Mouse (Mus musculus) ES-E14 (cell line): ENCODE measurements at regions not wholly inside any gene's neighbourhood (a gene's known extent, or its start where the extent isn't known, plus 50 kb on each side); places are given as distances from the start of the nearest gene placed in this dataset.

Experiments
- DNase-seq: peaks from one replicate; pipeline ENCODE4 v3.0.0-alpha.2; 2013; ENCODE audit warnings: low read depth, low spot score
- H3K27ac ChIP-seq: 2 replicates; pipeline ENCODE4 v1.5.1; 2012; ENCODE audit warnings: low read depth, mild to moderate bottlenecking, low read length, moderate library complexity, mixed read lengths; ENCODE audit not compliant: poor library complexity, insufficient read depth, severe bottlenecking
- H3K36me3 ChIP-seq: 2 replicates; pipeline ENCODE4 v1.6.1; 2012; ENCODE audit warnings: mild to moderate bottlenecking, low read length, moderate library complexity, mixed read lengths; ENCODE audit not compliant: control insufficient read depth, poor library complexity, insufficient read depth, severe bottlenecking
- H3K4me1 ChIP-seq, 2 experiments: fragments of 150-350 bp in 1 of 2; sonication (generic) in 1 of 2; 2 replicates each; pipeline ENCODE4 v1.6.1; 2012; ENCODE audit warnings: low read length in 2 of 2, mild to moderate bottlenecking in 1 of 2, mixed read lengths in 1 of 2; ENCODE audit not compliant: control insufficient read depth in 2 of 2, insufficient read depth in 2 of 2, poor library complexity in 1 of 2
- H3K4me3 ChIP-seq, 2 experiments: fragments of 150-350 bp in 1 of 2; sonication (generic) in 1 of 2; 2 replicates each; pipeline ENCODE4 v1.5.1; 2012; ENCODE audit warnings: low read length in 2 of 2, low read depth in 1 of 2, mild to moderate bottlenecking in 1 of 2, mixed read lengths in 1 of 2; ENCODE audit not compliant: insufficient read depth in 1 of 2, poor library complexity in 1 of 2, severe bottlenecking in 1 of 2
- H3K9ac ChIP-seq: 2 replicates; pipeline ENCODE4 v1.6.1; 2012; ENCODE audit warnings: low read depth, mild to moderate bottlenecking, low read length, mixed read lengths; ENCODE audit not compliant: poor library complexity, insufficient read depth, severe bottlenecking
- H3K9me3 ChIP-seq: fragments of 150-350 bp; sonication (generic); 2 replicates; pipeline ENCODE4 v1.6.1; 2012; ENCODE audit warnings: low read depth, mild to moderate bottlenecking, low read length; ENCODE audit not compliant: control insufficient read depth, insufficient read depth
- CHD2 ChIP-seq: IDR thresholded peaks from 2 replicates; pipeline ENCODE4 v1.6.1; 2014; ENCODE audit warnings: mild to moderate bottlenecking, low read depth, low read length, inconsistent platforms
- HCFC1 ChIP-seq: IDR thresholded peaks from 2 replicates; pipeline ENCODE4 v1.6.1; 2012; ENCODE audit warnings: low read length, inconsistent platforms, borderline replicate concordance; ENCODE audit not compliant: insufficient read depth
- MAFK ChIP-seq: IDR thresholded peaks from 2 replicates; pipeline ENCODE4 v1.6.1; 2014; ENCODE audit warnings: mild to moderate bottlenecking, low read depth, low read length, inconsistent platforms; ENCODE audit not compliant: insufficient read depth
- ZC3H11A ChIP-seq: IDR thresholded peaks from 2 replicates; pipeline ENCODE4 v1.6.1; 2012; ENCODE audit warnings: low read depth, mild to moderate bottlenecking, inconsistent platforms, low read length, borderline replicate concordance
- ZNF384 ChIP-seq: IDR thresholded peaks from 2 replicates; pipeline ENCODE4 v1.6.1; 2012; ENCODE audit warnings: low read depth, low read length, inconsistent platforms
- in situ Hi-C, 2 experiments: fragments of 600-800 bp; cut with MboI; formaldehyde crosslinking; loops; one replicate each; pipeline ENCODE4 v1.15.1; 2025; ENCODE audit warnings: low sequenced_read_pairs in 2 of 2, inconsistent platforms in 1 of 2; ENCODE audit not compliant: unreplicated experiment in 2 of 2

GRCm38 (mm10) chr16:12901996-12902319 is 207.5 kb upstream of the Ercc4 start:
- H3K9ac ChIP-seq, result no peak overlapping the region
- no peak overlapping the region for H3K27ac ChIP-seq
- H3K36me3 ChIP-seq, result no peaks in the 10 kb centered on the region
- TF ChIP-seq MAFK, result no peak
- no peak for TF ChIP-seq ZC3H11A
- no peak for TF ChIP-seq HCFC1
- TF ChIP-seq ZNF384, result no peak
- no peak for TF ChIP-seq CHD2
- no peak for DNase-seq
- H3K9me3 ChIP-seq, result no peaks in the 10 kb centered on the region
- in situ Hi-C loops, result no loop called here
- no peaks in the 10 kb centered on the region for H3K4me1 ChIP-seq
- H3K4me3 ChIP-seq, result no peak overlapping the region

DNA sequence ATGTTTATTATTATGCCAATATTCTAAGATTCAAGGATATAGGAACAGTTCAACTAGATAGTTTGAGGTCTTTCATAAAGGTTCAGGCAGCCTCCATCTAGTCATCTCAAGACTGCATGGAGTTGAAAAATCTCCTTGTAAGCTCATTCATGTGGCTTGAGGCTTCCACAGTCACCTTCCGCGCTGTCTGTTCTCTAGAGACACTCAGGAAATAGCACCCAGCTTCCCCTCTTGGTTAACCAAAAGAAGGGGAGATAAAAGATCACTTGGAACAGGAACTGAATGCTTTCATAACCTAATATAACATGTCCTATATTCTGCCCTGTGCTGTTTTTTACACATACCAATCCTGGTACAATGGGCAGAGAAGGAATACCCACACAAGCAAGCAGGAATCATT is 206.3 kb upstream of the Ercc4 start:
- Histone ChIP-seq H3K4me3 (no peak overlapping the region), H3K27ac (no peak overlapping the region), H3K4me1 (no peaks in the 10 kb centered on the region), H3K36me3 (no peaks in the 10 kb centered on the region), H3K9me3 (no peaks in the 10 kb centered on the region), H3K9ac (no peak overlapping the region)
- in situ Hi-C loops, result no loop called here
- DNase-seq, result no peak
- TF ChIP-seq HCFC1, result no peak
- no peak for TF ChIP-seq ZNF384

DNA sequence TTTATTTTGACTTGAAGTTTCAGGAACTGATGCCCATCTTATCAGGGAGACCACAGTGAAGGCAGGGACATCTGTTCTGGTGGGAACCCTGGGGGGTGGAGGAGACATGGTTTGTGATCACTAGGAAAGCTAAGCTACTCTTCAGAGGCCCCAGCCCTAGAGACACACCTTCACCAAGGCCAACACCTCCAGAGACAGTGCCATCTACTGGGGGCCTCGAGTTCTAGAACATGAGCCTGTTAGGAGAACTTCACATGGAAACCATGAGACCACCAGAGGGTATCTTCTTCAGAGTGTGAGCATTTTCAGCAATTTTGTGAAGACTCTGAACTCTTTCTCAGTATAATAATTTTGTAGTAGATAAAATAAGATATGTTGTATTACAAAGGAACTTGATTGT is 204.5 kb upstream of the Ercc4 start:
- no peaks in the 10 kb centered on the region for H3K36me3 ChIP-seq
- H3K9ac ChIP-seq, result no peak overlapping the region
- in situ Hi-C loops, result no loop called here
- no peaks in the 10 kb centered on the region for H3K9me3 ChIP-seq
- no peak overlapping the region for H3K4me3 ChIP-seq
- no peak for DNase-seq
- H3K4me1 ChIP-seq, result no peaks in the 10 kb centered on the region
- H3K27ac ChIP-seq, result no peak overlapping the region
- TF ChIP-seq ZC3H11A (no peak), CHD2 (no peak), HCFC1 (no peak), ZNF384 (no peak), MAFK (no peak)

DNA sequence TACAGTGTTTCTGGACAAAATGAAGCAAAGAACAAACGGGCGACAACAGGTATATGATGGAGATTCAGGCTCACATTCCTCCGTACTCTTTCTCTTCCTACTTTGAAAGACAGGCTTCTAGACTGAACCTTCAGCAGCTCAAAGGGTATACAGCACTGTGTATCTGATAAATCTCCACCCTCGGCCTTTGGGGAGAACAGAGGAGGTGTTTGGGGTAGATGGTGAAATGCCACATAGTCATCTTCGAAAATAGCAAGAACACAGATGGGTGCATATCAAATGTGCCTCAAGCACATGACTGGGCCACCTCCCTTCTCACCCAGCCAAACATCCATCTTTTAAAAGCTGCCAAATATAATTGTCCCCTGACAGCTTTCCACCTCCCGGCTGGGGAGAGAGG is 184.8 kb upstream of the Ercc4 start:
- H3K4me3 ChIP-seq, result no peak overlapping the region
- no peak for TF ChIP-seq MAFK
- no peak for TF ChIP-seq ZNF384
- TF ChIP-seq HCFC1, result no peak
- TF ChIP-seq CHD2, result no peak
- no peak for TF ChIP-seq ZC3H11A
- no peak overlapping the region for H3K27ac ChIP-seq
- no peak overlapping the region for H3K9ac ChIP-seq
- in situ Hi-C loops, result no loop called here
- no peaks in the 10 kb centered on the region for H3K9me3 ChIP-seq
- DNase-seq, result no peak
- no peaks in the 10 kb centered on the region for H3K4me1 ChIP-seq
- no peaks in the 10 kb centered on the region for H3K36me3 ChIP-seq

GRCm38 (mm10) chr16:12925931-12926330 is 183.6 kb upstream of the Ercc4 start:
- H3K36me3 ChIP-seq, result no peaks in the 10 kb centered on the region
- H3K27ac ChIP-seq, result no peak overlapping the region
- H3K4me3 ChIP-seq, result no peak overlapping the region
- TF ChIP-seq MAFK, result no peak
- TF ChIP-seq HCFC1, result no peak
- TF ChIP-seq ZNF384, result no peak
- TF ChIP-seq CHD2, result no peak
- no peak for TF ChIP-seq ZC3H11A
- no peak overlapping the region for H3K9ac ChIP-seq
- no peaks in the 10 kb centered on the region for H3K9me3 ChIP-seq
- DNase-seq, result no peak
- no peaks in the 10 kb centered on the region for H3K4me1 ChIP-seq
- in situ Hi-C loops, result no loop called here
